Mouse (Mus musculus) erythroblast, embryonic 14.5 days (primary cell): ENCODE data around the gene Mettl16.

Experiments
- GATA1 ChIP-seq: IDR thresholded peaks from 2 replicates; pipeline ENCODE4 v1.6.1; 2012; ENCODE audit warnings: low read length, inconsistent platforms, mixed read lengths
- TAL1 ChIP-seq: IDR thresholded peaks from 3 replicates; pipeline ENCODE4 v1.6.1; 2012; ENCODE audit warnings: low read length, inconsistent platforms, mixed read lengths

DNA sequence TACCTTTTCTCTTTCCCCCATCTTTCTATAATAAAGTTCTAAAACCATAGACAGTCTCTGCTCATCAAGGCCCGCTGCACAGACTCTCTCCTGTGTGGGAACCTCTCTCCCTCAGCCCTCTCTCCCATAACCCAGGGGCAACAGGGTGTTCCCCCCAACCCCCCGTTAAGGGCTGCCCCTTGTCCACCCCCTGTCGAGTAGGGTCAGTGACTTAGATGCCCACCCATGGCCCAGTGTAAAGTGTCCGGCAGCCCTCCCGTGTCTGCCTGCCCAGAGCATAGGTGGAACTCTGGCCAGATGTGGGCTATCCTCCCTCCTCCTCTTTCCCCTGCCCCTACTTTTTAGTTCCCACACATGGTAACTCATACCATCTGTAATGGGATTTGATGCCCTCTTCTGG is 40.9 kb downstream of the Mettl16 start:
- TF ChIP-seq TAL1 (no peak), GATA1 (no peak)
